Mouse (Mus musculus) layer of hippocampus, postnatal 14 days (tissue): Measurements from ENCODE around the gene Dolk. TPM values are rescaled to one million over a fixed set of nuclear protein-coding genes. Genes with fewer than 3 reads are reported as not detected.

Experiments used
- DNase-seq, 2 experiments: peaks; one replicate each; pipeline ENCODE4 v3.0.0; 2021 to 2022; ENCODE audit warnings: low spot score in 2 of 2, mixed read lengths in 1 of 2
- total RNA-seq, 2 experiments: library from RNA; stranded (reverse); gene quantifications; 2 replicates each; pipeline ENCODE4 v1.2.3; 2021

The Dolk gene
- total RNA-seq, 2 experiments from 2014 or later, result 24.4 TPM

GRCm38 (mm10) chr2:30252521-30252920 is 33.6 kb downstream of the Dolk start:
- DNase-seq, result no peak

GRCm38 (mm10) chr2:30251417-30252104 is 34.6 kb downstream of the Dolk start:
- no peak for DNase-seq

GRCm38 (mm10) chr2:30250166-30251128 is 35.7 kb downstream of the Dolk start:
- DNase-seq, result no peak

GRCm38 (mm10) chr2:30249182-30249581 is 37.0 kb downstream of the Dolk start:
- no peak for DNase-seq

GRCm38 (mm10) chr2:30247681-30248080 is 38.5 kb downstream of the Dolk start:
- DNase-seq, result no peak

- DNase-seq, result no peak
Observed at GRCm38 (mm10) chr2:30247036-30247435, 39.1 kb downstream of the Dolk start.

- no peak for DNase-seq
Observed at GRCm38 (mm10) chr2:30244595-30245178, 41.4 kb downstream of the Dolk start.

GRCm38 (mm10) chr2:30243391-30243790 is 42.7 kb downstream of the Dolk start:
- DNase-seq, result no peak

- DNase-seq, result no peak
Observed at GRCm38 (mm10) chr2:30242509-30242908, 43.6 kb downstream of the Dolk start.

GRCm38 (mm10) chr2:30240267-30240666 is 45.9 kb downstream of the Dolk start, which contains the start of gene Gm28035:
Gm28035 (plus strand) TSS chr2:30240567.
- no peak for DNase-seq

- DNase-seq, result no peak
Observed at GRCm38 (mm10) chr2:30239777-30240176, 46.4 kb downstream of the Dolk start.

GRCm38 (mm10) chr2:30238906-30239465 is 47.1 kb downstream of the Dolk start:
- DNase-seq, result no peak

GRCm38 (mm10) chr2:30237881-30238280 is 48.3 kb downstream of the Dolk start:
- DNase-seq, result peak; percentile 60 to 67

- peak; percentile 99 to 100 for DNase-seq
Observed at GRCm38 (mm10) chr2:30237199-30237880, 48.8 kb downstream of the Dolk start, which contains the start of gene Lrrc8a. Lrrc8a (plus strand) TSS chr2:30237715.

- no peak for DNase-seq
Observed at GRCm38 (mm10) chr2:30236426-30237198, 49.5 kb downstream of the Dolk start.

GRCm38 (mm10) chr2:30235593-30235992 is 50.5 kb downstream of the Dolk start:
- no peak for DNase-seq
